Mouse (Mus musculus): ENCODE results near the gene Fanci. TPM values are rescaled to one million over a fixed set of nuclear protein-coding genes. Genes with fewer than 3 reads are reported as not detected.

Gene Fanci
- total RNA-seq (2023), result 1 to 10 TPM; 3.9 to 6.6 TPM

DNA sequence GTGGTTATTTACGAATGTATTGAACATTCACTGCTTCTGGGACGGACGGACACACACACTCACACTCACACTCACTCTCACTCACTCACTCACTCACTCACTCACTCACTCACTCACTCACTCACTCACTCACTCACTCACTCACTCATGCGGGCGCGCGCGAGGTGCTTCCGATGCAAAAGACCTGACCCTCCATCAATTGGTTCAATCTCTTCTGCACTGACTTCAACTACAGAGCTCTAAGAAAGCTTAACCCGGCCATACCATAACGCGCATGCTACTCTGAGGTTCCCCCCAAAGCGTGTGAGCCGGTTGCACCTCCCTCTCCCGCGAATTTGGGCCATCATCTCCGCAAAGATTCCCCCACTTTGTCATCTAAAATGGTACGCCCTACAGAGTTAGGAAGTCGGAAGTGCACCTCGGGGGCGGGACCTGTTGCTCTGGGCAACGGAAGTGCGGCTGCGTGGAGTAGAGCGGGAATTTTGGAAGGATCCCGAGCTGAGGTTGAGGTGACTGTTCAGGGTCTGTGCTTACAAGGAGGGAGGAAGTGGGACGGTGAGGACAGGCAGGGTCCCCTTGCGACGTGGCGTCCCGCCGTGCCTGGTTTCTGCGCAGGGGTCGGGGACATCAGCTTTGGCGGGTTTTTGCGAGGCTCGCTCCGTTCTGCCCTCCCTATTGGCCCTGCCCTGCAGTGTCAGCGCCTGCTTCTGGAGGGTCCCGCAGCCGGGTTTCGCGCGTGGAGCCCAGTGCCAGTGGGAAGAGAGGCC lies at the start of gene Fanci:
Gene Fanci (plus strand): TSS at position 47 of the 767 bp plus-strand sequence.

DNA sequence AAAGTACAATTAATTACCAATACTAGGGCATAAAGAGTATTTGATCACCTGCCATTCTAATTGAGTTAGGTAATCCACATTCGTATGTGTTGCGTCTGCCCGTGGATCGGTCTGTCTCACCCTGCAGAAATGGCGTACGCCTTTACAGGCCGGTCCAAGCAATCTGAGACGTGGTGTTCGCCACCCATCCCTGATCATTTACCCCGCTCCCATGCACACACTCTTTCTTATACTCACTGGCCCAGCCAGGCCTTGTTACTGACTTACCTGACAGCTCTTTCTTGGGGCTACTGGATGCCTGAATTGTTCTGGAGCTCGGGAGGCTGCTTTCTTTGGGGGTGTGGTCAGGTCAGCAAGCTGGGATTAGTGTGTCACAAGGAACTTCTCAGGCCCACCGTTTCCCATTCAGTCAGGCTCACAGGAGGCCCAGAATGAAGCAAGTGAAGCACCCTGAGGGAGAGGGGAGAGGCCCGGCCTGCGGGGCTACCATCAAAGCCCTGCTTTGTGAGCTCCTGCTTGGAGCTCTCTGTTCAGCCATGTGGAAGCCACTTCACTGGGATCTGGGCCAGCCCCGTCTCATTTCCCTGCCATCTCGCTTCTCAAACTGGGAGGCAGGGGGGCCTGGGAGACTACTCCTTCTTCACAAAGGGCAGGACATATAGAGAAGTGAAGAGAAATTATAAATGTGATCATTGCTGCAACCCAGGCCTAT lies 5.2 kb upstream of the Fanci start, which contains the start of gene Rlbp1:
Gene Rlbp1 (minus strand): TSS at position 627 of the 712 bp plus-strand sequence.

DNA sequence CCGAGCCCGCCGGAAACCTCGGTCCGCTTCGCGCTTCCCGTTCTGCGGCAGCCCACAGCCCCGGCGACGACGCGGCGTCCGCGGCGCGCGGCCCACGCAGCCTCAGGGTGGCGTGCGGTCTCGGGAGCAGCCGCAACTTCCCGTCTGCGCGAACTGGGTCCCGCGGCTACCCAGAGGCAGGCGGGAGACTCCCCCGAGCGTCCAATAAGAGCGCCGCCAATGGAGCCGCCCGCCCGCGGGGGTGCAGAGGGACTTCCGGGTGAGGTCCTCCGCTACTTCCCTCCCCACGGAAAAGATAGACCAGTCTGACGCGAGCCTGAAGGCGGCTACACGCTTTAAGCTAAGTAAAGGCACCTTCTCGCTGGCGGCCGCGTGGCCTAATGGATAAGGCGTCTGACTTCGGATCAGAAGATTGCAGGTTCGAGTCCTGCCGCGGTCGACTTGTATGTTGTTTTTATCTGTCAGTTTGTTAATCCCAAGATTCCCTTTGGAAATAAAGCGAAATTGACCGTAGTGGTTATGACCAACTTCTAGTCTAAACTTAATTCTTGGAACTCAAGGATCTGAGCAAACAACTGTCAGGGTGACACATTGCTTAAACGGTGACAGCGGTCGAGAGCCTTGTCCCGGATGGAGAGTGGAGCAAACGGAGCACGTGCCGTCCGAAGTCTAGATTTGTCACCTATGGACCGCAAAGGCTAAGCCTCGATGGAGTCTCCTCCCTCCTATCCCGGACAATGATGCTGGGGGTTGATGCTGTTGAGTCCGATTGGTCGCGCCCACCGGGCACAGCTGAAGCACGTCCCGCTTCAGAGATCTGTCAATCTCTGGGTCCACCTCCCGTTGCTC lies 74.5 kb downstream of the Fanci start, which contains the start of gene Polg:
Gene Polg (minus strand): TSS at position 310 of the 849 bp plus-strand sequence.

Other genes with a start within 250 kb of the Fanci start
- 10 to 100 TPM; 25.4 to 30.6 TPM for gene Mfge8, start 242.9 kb upstream of the Fanci start, total RNA-seq (2023)
- gene Abhd2, start 118.7 kb upstream of the Fanci start, total RNA-seq (2023), result 100 to 1,000 TPM; 103 to 104 TPM
- gene Rlbp1, start 4.9 kb upstream of the Fanci start, total RNA-seq (2023), result not detected
- 100 to 1,000 TPM; 138 to 150 TPM for gene Polg, start 74.4 kb downstream of the Fanci start, total RNA-seq (2023)
- not detected for gene Rhcg, start 225.7 kb downstream of the Fanci start, total RNA-seq (2023)

Data from T-cell, adult 66 days (primary cell).